Mouse (Mus musculus) frontal cortex, postnatal 25 days (tissue): ENCODE results near the gene Cux1.

Experiments used
- DNase-seq, 2 experiments: peaks; one replicate each; pipeline ENCODE4 v3.0.0; 2022; ENCODE audit warnings: low spot score in 2 of 2

Gene Cux1

GRCm38 (mm10) chr5:136566812-136567175 is 496 bp downstream of the Cux1 start:
- DNase-seq, result no peak

- DNase-seq, result peak; percentile 13 to 33
Measured at GRCm38 (mm10) chr5:136566001-136566811, 1.1 kb downstream of the Cux1 start.

GRCm38 (mm10) chr5:136565311-136565811 is 1.9 kb downstream of the Cux1 start:
- DNase-seq, result peak; percentile 13 to 15

GRCm38 (mm10) chr5:136564613-136565299 is 2.5 kb downstream of the Cux1 start:
- no peak for DNase-seq

- no peak for DNase-seq
Measured at GRCm38 (mm10) chr5:136563996-136564395, 3.3 kb downstream of the Cux1 start.

- DNase-seq, result no peak
Measured at GRCm38 (mm10) chr5:136563104-136563503, 4.2 kb downstream of the Cux1 start.

GRCm38 (mm10) chr5:136562212-136562611 is 5.1 kb downstream of the Cux1 start:
- no peak for DNase-seq

- no peak for DNase-seq
Measured at GRCm38 (mm10) chr5:136561641-136562040, 5.6 kb downstream of the Cux1 start.

GRCm38 (mm10) chr5:136560656-136561055 is 6.6 kb downstream of the Cux1 start:
- DNase-seq, result no peak

- no peak for DNase-seq
Measured at GRCm38 (mm10) chr5:136557446-136557845, 9.8 kb downstream of the Cux1 start.

GRCm38 (mm10) chr5:136556328-136557262 is 10.7 kb downstream of the Cux1 start:
- DNase-seq, result no peak

GRCm38 (mm10) chr5:136555703-136556102 is 11.6 kb downstream of the Cux1 start:
- no peak for DNase-seq

- DNase-seq, result no peak
Measured at GRCm38 (mm10) chr5:136552832-136553231, 14.5 kb downstream of the Cux1 start.

GRCm38 (mm10) chr5:136552093-136552492 is 15.2 kb downstream of the Cux1 start:
- DNase-seq, result no peak

- no peak for DNase-seq
Measured at GRCm38 (mm10) chr5:136551571-136551970, 15.7 kb downstream of the Cux1 start.

- DNase-seq, result no peak
Measured at GRCm38 (mm10) chr5:136550726-136551125, 16.6 kb downstream of the Cux1 start.

GRCm38 (mm10) chr5:136548776-136549175 is 18.5 kb downstream of the Cux1 start:
- DNase-seq, result no peak

- DNase-seq, result no peak
Measured at GRCm38 (mm10) chr5:136545061-136545460, 22.2 kb downstream of the Cux1 start.

GRCm38 (mm10) chr5:136543171-136543570 is 24.1 kb downstream of the Cux1 start:
- DNase-seq, result no peak

GRCm38 (mm10) chr5:136540952-136541351 is 26.3 kb downstream of the Cux1 start:
- no peak for DNase-seq

GRCm38 (mm10) chr5:136540055-136540838 is 27.0 kb downstream of the Cux1 start:
- no peak for DNase-seq
